Mouse (Mus musculus): ENCODE measurements around the gene Klhdc4.

The Klhdc4 gene

DNA sequence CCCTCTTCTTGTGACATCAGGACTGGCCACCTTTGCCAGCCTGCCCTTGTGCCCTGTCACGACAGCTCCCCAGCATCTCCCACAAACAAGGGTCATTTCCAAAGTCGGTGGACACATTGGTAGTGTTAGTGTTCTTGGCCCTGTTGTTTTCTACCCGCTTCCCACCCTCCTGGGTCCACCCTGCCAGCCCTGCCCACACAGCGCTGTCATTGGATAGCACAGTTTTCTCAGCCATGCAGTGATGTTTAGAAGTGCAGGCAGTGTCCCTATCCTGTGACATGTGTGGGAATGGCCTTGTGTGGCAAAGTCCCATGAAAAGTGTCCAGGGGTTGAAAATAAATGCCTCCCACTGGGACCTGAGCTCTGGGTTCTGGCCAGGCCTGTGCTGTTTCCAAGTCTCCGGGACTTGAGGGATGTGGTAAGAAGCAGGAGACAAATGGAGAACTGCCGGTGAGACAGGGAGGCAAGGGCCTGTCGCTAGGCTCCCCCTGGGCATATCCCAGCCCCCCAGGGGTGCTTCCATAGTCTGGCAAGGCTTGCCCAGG is 63.7 kb downstream of the Klhdc4 start:
- in situ Hi-C loops (cut with MboI; ENCODE audit: unreplicated experiment in 2 of 2), result no loop called here

DNA sequence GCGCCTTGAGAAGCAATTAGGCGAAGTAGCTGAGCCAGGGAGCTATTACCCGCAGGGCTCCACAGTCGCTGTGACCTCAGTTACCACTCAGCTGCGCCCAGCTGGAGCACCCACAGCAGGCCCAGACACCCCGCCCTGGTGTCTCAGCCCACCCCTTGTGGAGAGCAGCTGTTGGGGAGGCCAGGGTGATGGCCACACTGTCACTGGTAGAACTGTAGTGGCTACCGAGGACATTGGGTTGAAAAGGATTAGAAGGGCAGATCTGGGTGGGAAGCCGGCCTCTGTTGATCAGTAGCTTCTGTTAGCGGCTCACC is 65.7 kb downstream of the Klhdc4 start:
- in situ Hi-C loops (cut with MboI; ENCODE audit: unreplicated experiment in 2 of 2), result no loop called here

GRCm38 (mm10) chr8:121762999-121763699 is 66.2 kb downstream of the Klhdc4 start:
- in situ Hi-C loops (cut with MboI; ENCODE audit: unreplicated experiment in 2 of 2), result no loop called here

- in situ Hi-C loops (cut with MboI; ENCODE audit: unreplicated experiment in 2 of 2), result no loop called here
Observed at GRCm38 (mm10) chr8:121761480-121761879, 67.9 kb downstream of the Klhdc4 start.

DNA sequence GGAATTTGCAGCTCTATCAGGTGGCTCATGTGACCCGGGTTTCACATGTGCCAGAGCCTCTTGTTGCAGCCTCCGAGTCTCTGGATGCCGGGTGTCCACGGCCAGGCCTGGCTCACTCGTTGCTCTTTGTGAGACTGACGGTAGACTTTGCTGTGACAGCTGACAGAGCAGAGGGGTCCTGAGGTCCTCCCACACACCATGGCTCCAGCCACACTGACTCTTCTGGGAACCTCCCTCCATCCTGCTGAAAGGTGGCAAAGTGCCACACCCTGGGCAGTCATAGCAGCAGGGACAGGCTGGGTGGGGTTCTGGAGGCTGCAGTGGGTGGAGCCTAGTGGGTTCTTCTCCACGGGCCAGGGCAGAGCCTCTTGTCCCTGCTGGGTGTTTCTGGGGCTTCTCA is 68.9 kb downstream of the Klhdc4 start:
- in situ Hi-C loops (cut with MboI; ENCODE audit: unreplicated experiment in 2 of 2), result no loop called here

DNA sequence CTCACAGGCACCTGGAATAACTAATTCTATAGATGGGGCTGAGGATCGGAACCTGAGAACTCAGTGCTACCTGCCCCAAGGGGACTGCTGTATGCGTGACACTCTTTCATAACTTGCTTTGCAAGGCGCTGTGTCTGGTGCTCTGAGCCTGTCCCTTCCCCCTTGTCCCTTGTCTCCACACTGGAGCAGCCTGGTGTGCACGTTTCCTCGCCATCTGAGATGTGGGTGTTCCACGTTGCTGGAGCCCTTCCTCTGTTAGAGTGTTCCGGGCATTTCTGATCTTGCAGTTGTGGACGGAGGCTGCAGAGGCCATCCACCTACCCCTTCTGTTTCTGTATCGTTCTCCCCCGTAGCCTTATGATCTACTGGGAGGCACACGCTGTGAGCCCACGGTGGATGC is 70.9 kb downstream of the Klhdc4 start:
- in situ Hi-C loops (cut with MboI; ENCODE audit: unreplicated experiment in 2 of 2), result loop anchor here in 1 of 2 experiments (10.0 kb wide), 1 partner anchor 176 kb away; no protein-coding TSS in a partner anchor

DNA sequence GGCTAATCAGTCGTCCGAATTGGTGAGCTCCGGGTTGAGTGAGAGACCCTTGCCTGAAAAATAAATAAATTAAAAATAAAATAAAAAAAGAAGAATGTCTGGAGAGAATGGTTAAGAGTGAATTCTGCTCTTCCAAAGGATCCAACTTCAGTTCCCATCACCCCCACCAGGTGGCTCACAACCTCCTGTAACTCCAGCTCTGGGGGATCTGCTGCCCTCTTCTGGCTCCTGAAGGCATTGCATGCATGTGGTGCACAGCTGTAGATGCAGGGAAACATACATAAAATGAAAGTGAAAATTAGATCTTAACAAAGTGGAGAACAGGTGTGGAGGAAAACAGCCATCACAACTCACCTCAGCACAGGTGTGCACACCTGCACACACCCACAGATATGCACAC is 78.0 kb downstream of the Klhdc4 start:
- in situ Hi-C loops (cut with MboI; ENCODE audit: unreplicated experiment in 2 of 2), result loop anchor here (5.0 to 10.0 kb wide), 2 partner anchors 81 to 183 kb away; no protein-coding TSS in a partner anchor

DNA sequence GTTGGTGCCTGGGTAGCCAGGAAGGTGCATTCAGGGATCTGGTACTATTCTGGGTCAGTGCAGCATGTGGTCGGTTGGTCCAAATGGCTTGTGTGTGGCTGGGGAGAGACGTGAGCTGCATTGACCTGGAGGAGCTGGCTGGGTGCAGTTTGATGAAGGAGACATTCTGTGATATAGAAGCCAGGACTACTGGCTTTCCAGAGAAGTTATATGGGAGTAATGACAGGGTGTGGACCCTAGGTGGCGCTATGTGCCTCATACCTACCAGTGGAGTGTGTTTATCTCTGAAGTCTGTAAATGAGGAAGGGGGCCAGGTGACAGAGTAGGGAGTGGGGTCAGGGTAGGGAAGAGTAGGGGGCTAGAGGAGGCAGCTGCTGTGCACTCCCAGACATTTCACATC is 78.9 kb downstream of the Klhdc4 start:
- in situ Hi-C loops (cut with MboI; ENCODE audit: unreplicated experiment in 2 of 2), result loop anchor here (5.0 to 10.0 kb wide), 2 partner anchors 82 to 184 kb away; no protein-coding TSS in a partner anchor

DNA sequence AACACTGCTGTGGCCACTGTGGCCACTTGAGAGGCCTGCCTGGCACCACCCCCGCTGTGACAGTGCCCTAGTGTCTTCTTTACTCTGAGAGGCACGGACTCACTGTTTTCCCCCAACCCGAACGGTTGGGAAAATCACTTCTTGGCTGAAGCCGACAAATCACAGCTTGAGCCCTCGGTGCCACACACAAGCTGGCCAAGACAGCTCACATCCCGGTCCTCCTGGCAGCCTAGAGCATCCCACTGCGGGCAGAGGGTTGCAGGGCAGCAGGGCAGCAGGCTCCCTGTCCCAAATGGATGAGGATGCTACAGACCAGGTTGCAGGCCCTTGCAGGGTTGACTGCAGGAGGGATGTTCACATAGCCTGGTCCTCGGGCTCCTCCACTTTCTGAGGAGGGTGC is 79.9 kb downstream of the Klhdc4 start:
- in situ Hi-C loops (cut with MboI; ENCODE audit: unreplicated experiment in 2 of 2), result no loop called here
